Mouse (Mus musculus) cerebellum, postnatal 25 days (tissue): ENCODE results near the gene Hap1.
A peak's percentile ranks its signal among the peaks of the same experiment; 100 is the strongest.
"Not testable (repeated sequence)": the region's sequence is repeated elsewhere in the genome, so short reads cannot be mapped to it uniquely, and the experiment has no call there.

Source experiments
- DNase-seq, 2 experiments: peaks; one replicate each; pipeline ENCODE4 v3.0.0; 2021; ENCODE audit warnings: mixed read lengths in 2 of 2

Gene Hap1

GRCm38 (mm10) chr11:100389931-100390445 lies 34.1 kb upstream of the Hap1 start:
- DNase-seq, result peak; percentile 87 to 89

GRCm38 (mm10) chr11:100388588-100388987 lies 32.7 kb upstream of the Hap1 start:
- peak; percentile 64 to 69 for DNase-seq

GRCm38 (mm10) chr11:100387589-100388375 lies 31.9 kb upstream of the Hap1 start:
- DNase-seq, result no peak

DNA sequence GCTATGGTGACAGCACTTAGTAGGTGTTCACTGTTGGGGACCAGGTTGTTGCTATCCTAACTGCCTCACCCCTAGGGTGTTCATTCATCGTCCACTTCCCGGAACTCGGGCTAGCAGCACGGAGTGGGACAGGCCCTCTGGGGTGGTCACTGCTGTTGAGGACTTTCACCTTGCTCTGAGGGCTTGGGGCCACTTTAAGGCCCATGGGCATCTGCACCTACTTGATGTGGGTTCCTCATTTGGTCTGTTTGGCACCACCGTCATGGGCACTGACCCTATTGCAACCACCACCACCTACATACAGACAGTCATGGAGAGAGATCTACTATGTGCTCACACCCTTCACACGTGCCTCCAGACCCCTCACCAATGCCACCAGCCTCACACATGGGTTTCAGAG lies 31.2 kb upstream of the Hap1 start:
- no peak for DNase-seq

DNA sequence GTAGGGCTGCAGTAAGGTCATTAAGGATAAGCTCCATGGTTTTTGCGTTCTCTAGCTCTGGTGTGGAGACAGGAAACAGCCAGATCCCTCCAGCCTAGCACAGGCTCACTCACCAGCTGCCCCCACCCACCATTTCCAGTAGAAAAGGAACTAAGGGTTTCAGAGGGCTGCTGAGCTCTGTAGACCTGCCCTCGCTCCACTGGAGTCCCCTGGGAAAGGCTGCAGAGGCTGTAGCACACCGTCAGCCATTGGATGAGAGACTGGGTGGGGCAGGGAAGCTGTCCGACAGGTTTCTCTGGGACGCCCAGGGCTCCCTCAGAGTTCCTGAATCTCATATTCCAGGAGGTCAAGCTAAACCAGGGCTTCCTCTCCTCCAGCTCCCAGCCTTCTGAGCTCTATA lies 30.7 kb upstream of the Hap1 start:
- no peak for DNase-seq

DNA sequence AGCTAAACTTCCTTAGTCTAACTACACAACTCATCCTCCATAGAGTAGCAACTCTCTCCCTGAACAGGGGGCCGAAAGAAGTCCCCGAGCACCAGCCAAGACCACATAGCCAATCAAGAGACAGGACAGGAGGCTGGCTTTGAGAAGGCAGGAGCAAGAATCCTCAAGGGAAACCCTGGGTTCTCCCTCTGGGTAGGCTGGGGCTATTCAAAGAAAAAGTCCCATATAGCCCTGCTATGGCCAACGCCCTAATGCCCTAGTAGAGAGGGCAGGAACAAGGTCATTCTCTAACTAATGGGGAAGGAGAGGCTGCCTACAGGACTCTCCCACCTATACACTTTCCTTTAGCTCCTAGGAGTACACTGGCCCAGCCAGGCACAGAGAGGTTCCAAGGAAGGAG lies 29.1 kb upstream of the Hap1 start:
- no peak for DNase-seq

DNA sequence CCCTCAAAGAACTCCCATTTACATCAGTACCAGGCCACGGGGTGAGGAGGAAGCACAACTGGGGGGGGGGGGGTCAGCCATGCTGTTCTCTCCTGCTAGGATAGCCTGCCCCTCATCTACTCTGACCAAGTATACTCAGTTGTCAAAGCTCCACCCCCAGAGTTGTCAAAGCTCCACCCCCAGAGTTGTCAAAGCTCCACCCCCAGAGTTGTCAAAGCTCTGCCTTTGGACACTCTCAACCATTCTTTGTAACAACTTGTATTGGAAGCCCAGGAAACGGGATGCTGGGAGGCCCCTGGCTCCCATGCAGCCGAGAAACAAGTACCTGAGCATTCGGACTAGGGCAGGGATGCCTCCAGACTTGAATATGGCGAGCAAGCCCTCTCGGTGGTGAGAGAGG lies 26.8 kb upstream of the Hap1 start:
- no peak for DNase-seq

DNA sequence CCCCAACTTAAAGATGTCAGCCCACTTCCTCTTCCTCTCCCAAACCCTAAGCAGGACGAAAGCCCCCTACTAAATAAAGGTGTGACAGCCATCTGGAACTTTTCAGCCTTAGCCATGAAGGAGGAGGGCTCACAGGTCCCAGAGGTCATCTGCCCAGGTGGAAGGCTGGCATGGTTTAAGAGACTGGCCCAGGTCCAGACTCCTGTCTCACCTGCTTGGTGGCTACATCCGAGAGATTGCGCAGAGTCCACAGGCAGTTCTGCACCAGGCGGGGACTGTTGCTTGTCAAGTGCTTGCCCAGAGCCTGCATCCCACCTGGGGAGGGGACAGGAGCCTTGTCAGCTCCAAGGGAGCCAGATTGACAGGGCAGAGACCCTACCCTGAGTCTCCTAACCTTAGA lies 23.4 kb upstream of the Hap1 start:
- peak in 1 of 2 experiments; percentile 50 for DNase-seq

GRCm38 (mm10) chr11:100378446-100378845 lies 22.5 kb upstream of the Hap1 start:
- no peak for DNase-seq

- no peak for DNase-seq
Observed at GRCm38 (mm10) chr11:100377989-100378388, 22.1 kb upstream of the Hap1 start.

GRCm38 (mm10) chr11:100376746-100377389 lies 20.9 kb upstream of the Hap1 start:
- peak in 1 of 2 experiments; percentile 50 for DNase-seq

DNA sequence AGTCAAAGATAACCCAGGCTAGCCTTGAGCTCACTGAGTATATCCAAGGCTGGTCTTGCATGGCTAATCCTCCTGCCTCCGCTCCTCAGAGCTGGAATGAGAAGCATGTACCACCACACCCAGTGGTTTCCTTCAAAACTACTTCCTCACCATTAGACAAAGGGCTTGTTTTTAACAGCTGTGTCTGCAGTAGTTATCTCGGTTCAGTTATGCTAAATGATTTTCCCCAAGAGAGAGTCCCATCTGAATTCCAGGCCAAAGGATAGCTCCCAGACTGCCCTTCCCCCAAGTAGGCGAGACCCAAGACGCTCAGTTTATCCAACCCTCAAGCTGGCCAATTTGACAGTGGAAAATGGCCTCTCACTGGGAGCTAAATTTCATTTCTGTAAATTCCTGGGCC lies 20.1 kb upstream of the Hap1 start:
- DNase-seq, result no peak

DNA sequence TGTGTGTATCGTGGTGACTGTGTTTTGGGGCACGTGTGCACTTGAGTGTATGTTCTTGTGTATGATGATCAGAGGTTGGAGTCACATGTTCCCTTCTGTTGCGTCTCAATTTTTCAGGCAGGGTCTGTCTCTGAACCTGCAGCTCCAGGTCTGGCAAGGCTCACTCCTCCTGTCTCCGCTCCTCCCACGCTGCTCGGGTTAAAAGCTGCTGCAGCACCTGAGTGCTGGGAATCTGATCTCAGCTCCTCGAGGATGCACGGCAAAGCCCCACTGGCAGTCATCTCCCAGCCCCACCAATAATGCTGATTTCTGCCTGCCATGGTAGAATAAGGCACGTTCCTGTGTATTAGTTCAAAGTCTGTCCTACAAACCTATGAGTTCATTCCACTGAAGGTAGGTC lies 19.2 kb upstream of the Hap1 start:
- no peak for DNase-seq

- no peak for DNase-seq
Observed at GRCm38 (mm10) chr11:100371981-100372558, 16.1 kb upstream of the Hap1 start.

GRCm38 (mm10) chr11:100369822-100370221 lies 13.9 kb upstream of the Hap1 start:
- DNase-seq, result peak; percentile 60 to 67

DNA sequence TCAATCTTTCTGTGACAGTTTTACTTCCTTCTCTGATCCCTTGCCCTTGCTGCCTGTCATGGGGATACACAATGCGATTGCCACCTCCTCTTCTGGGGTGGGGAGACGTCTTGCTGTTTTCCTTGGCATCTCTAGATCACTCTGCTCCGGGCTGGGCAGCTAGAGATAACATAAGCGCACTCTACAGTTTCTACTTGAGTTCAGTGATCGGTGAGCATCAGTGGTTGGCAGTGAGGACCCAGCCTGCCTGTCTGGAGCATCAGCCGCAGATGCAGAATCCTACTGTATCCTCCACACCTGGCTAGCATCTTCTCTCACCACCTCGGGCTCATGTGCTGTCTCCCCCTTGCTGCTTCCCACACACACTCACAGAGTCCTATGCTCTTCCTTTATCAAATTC lies 13.2 kb upstream of the Hap1 start:
- DNase-seq, result peak in 1 of 2 experiments; percentile 20

GRCm38 (mm10) chr11:100362979-100363562 lies 7.1 kb upstream of the Hap1 start:
- peak; percentile 85 to 89 for DNase-seq

DNA sequence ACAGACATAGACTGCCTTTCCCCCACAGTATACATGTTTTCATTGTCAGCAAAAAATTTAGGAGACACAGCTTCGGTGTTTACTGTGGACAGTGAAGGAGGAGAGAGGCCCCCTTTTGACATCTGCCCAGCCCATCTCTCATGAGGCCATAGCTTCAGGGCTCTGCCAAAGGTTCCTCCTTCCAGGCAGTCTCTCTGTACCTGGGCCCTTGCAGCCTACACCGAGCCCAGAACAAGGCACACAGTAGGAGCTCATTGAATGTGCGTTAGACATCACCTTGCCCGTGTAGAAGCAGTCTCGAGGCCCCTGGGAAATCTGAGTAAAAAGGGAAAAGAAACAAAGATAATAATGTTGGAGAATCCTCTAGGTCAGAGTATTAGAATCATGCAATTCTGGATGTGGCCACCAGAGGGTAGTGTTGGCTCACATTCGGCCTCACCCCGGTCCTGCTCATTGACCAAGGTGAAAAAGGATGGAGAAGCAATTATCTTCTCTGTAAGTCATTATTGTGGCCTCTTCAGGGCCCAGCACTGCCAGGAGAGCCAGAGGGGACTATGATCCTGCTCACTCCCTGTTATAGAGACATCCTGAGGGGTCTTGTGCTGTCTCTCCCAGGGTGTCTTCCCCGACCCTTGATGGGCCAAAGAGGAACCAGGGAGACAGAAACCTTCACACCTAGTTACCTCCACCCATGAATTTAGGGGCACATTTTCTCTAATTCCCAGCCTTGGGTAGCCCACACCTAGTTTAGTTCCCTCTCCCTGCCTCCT lies 6.5 kb upstream of the Hap1 start:
- peak; percentile 87 to 90 for DNase-seq

DNA sequence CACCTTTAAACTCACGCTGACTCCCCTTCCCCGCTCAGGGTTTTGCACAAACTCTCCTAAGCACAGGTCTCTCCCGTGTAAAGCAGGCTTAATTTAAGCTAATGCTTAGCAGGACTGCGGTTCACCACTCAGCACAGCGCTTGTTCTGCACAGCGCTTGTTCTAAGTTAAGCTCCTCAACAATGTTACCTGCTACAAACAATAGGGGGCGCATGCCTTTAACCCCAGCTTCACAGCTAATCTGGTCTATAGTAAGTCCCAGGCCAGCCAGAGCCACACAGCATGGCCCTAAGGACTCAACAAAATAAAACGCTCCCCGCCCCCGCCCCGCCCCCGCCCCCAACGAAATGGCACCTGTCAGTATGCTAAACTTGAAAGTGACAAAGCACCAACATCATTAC lies 5.1 kb upstream of the Hap1 start:
- DNase-seq, result not testable (repeated sequence)

DNA sequence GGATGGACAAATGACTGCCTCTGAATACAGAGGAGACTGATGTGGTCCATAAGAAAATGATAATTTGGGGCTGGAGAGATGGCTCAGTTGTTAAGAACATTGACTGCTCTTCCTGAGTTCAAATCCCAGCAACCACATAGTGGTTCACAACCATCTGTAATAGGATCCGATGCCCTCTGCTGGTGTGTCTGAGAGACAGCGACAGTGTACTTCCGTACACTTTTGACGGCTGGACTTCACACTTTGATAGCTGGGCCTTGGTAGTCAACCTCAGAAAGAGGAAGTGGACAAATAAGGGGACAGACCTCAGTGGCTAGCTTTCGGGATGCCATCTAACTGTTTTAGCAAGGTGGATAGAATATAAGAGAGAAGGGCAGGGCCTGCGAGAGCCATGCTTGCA lies 4.2 kb upstream of the Hap1 start:
- no peak for DNase-seq

DNA sequence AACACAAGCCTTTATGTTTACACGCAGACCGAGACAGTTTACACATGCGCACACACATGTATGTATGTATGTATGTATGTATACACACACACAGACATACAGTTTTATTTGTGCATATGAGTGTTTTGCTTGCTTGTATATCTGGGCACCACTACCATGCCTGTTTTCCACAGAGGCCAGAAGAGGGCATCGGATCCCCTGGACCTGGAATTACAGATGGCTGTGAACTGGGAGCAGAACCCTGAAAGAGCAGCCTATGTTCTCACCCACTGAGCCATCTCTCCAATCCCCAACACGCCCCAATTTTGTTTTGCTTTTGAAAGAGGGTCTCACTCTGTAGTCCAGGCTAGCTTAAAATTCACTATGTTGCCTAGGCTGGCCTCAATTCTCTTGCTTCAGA lies 1.5 kb upstream of the Hap1 start:
- DNase-seq, result peak in 1 of 2 experiments; percentile 44

GRCm38 (mm10) chr11:100356819-100357211 lies 887 bp upstream of the Hap1 start:
- DNase-seq, result no peak
